Mouse (Mus musculus) forebrain, embryonic 15.5 days (tissue): ENCODE results near the gene Lsamp. TPM values are rescaled to one million over a fixed set of nuclear protein-coding genes. Genes with fewer than 3 reads are reported as not detected.
A peak's percentile ranks its signal among the peaks of the same experiment; 100 is the strongest.

Source experiments
- ATAC-seq: fragments of 200-750 bp; cut with Nextera tagmentation; replicated peaks from 2 replicates; pipeline ENCODE4 v1.8.0; 2017; ENCODE audit warnings: mild to moderate bottlenecking, moderate TSS enrichment, moderate library complexity
- H3K27ac ChIP-seq: fragments of 300-500 bp; sonication (generic); replicated peaks from 2 replicates; pipeline ENCODE4 v1.5.1; 2015; ENCODE audit warnings: mild to moderate bottlenecking, inconsistent platforms
- H3K27me3 ChIP-seq: fragments of 300-500 bp; sonication (generic); 2 replicates; pipeline ENCODE4 v1.6.1; 2015; ENCODE audit warnings: inconsistent platforms
- H3K36me3 ChIP-seq: fragments of 300-500 bp; sonication (generic); 2 replicates; pipeline ENCODE4 v1.6.1; 2015; ENCODE audit warnings: mild to moderate bottlenecking, inconsistent platforms
- H3K4me1 ChIP-seq: fragments of 300-500 bp; sonication (generic); 2 replicates; pipeline ENCODE4 v1.6.1; 2015; ENCODE audit warnings: inconsistent platforms
- H3K4me2 ChIP-seq: fragments of 300-500 bp; sonication (generic); replicated peaks from 2 replicates; pipeline ENCODE4 v1.6.1; 2015; ENCODE audit warnings: mild to moderate bottlenecking, inconsistent platforms
- H3K4me3 ChIP-seq: fragments of 300-500 bp; sonication (generic); 2 replicates; pipeline ENCODE4 v1.5.1; 2015; ENCODE audit warnings: mild to moderate bottlenecking, inconsistent platforms
- H3K9ac ChIP-seq: fragments of 300-500 bp; sonication (generic); replicated peaks from 2 replicates; pipeline ENCODE4 v1.6.1; 2015; ENCODE audit warnings: mild to moderate bottlenecking, inconsistent platforms
- H3K9me3 ChIP-seq: fragments of 300-500 bp; sonication (generic); 2 replicates; pipeline ENCODE4 v1.6.1; 2016; ENCODE audit warnings: inconsistent platforms
- WGBS: fragments of 180-500 bp; shearing (Covaris S2); methylation state at CpG from one replicate; pipeline ENCODE4 v1.1.7; 2015; ENCODE audit warnings: mixed read lengths; 5-methylcytosine and 5-hydroxymethylcytosine counted together
- polyA plus RNA-seq: library from polyadenylated mRNA; unstranded; fragments of >200 nt; fragmentation: Nextera tagmentation; extraction: Ambion mirVana; gene quantifications from 2 replicates; pipeline ENCODE4 v1.2.1, GENCODE M21; 2015

The Lsamp gene
- polyA plus RNA-seq, 1 experiment from 2014 or later = 61.0 TPM

- WGBS = 26% methylated on average over 3 of the region's 3 CpGs
- peaks cover 16% of the 10 kb centered on the region for H3K4me1 ChIP-seq
- no peak overlapping the region for H3K9ac ChIP-seq
- peak overlapping the region; percentile 20; the same call in 1 of the 2 replicates for H3K27ac ChIP-seq
- H3K27me3 ChIP-seq = no peaks in the 10 kb centered on the region
- no peak overlapping the region for H3K4me2 ChIP-seq
- no peak overlapping the region for H3K4me3 ChIP-seq
- H3K36me3 ChIP-seq = no peaks in the 10 kb centered on the region
- H3K9me3 ChIP-seq = no peaks in the 10 kb centered on the region
- 0 out of 2 replicates have a peak, but pooled peaks have one; percentile 53 for ATAC-seq
These were observed 1567.0 kb downstream of the Lsamp start for GRCm38 (mm10) chr16:41551164-41551563.

GRCm38 (mm10) chr16:41551851-41552262 is 1567.7 kb downstream of the Lsamp start:
- 2% methylated on average over 3 of the region's 3 CpGs for WGBS
- peaks cover 16% of the 10 kb centered on the region for H3K4me1 ChIP-seq
- no peak overlapping the region for H3K4me3 ChIP-seq
- no peak overlapping the region for H3K9ac ChIP-seq
- no peaks in the 10 kb centered on the region for H3K27me3 ChIP-seq
- peak; percentile 94 for ATAC-seq
- H3K9me3 ChIP-seq = no peaks in the 10 kb centered on the region
- no peak overlapping the region for H3K4me2 ChIP-seq
- no peaks in the 10 kb centered on the region for H3K36me3 ChIP-seq
- H3K27ac ChIP-seq = peak overlapping the region; percentile 20; the same call in 1 of the 2 replicates

GRCm38 (mm10) chr16:41557104-41557503 is 1572.9 kb downstream of the Lsamp start:
- Histone ChIP-seq H3K4me2 (no peak overlapping the region), H3K27ac (no peak overlapping the region), H3K9me3 (no peaks in the 10 kb centered on the region), H3K27me3 (no peaks in the 10 kb centered on the region), H3K36me3 (no peaks in the 10 kb centered on the region), H3K4me1 (peaks cover 5% of the 10 kb centered on the region), H3K4me3 (no peak overlapping the region), H3K9ac (no peak overlapping the region)
- ATAC-seq = no peak

GRCm38 (mm10) chr16:41565233-41565632 is 1581.1 kb downstream of the Lsamp start:
- no peak overlapping the region for H3K4me3 ChIP-seq
- 55% methylated on average over 2 of the region's 2 CpGs for WGBS
- no peak overlapping the region for H3K9ac ChIP-seq
- peaks cover 4% of the 10 kb centered on the region; the same call in 1 of the 2 replicates for H3K4me1 ChIP-seq
- ATAC-seq = no peak
- H3K27ac ChIP-seq = no peak overlapping the region
- H3K36me3 ChIP-seq = no peaks in the 10 kb centered on the region
- H3K4me2 ChIP-seq = no peak overlapping the region
- no peaks in the 10 kb centered on the region for H3K9me3 ChIP-seq
- no peaks in the 10 kb centered on the region for H3K27me3 ChIP-seq

- no peaks in the 10 kb centered on the region for H3K9me3 ChIP-seq
- H3K9ac ChIP-seq = no peak overlapping the region
- H3K4me1 ChIP-seq = peaks cover 11% of the 10 kb centered on the region
- H3K4me2 ChIP-seq = no peak overlapping the region
- 43% methylated on average over 5 of the region's 5 CpGs for WGBS
- H3K27ac ChIP-seq = peak overlapping the region; percentile 33; the same call in 1 of the 2 replicates
- H3K4me3 ChIP-seq = no peak overlapping the region
- H3K27me3 ChIP-seq = no peaks in the 10 kb centered on the region
- peak; percentile 41; the same call in 1 of the 2 replicates for ATAC-seq
- no peaks in the 10 kb centered on the region for H3K36me3 ChIP-seq
These were observed 1604.6 kb downstream of the Lsamp start for GRCm38 (mm10) chr16:41588675-41589301.

- no peak overlapping the region for H3K9ac ChIP-seq
- no peaks in the 10 kb centered on the region for H3K27me3 ChIP-seq
- no peak overlapping the region for H3K27ac ChIP-seq
- H3K9me3 ChIP-seq = no peaks in the 10 kb centered on the region
- H3K36me3 ChIP-seq = no peaks in the 10 kb centered on the region
- H3K4me3 ChIP-seq = no peak overlapping the region
- 61% methylated on average over 1 of the region's 1 CpGs for WGBS
- H3K4me2 ChIP-seq = no peak overlapping the region
- no peak for ATAC-seq
- no peaks in the 10 kb centered on the region for H3K4me1 ChIP-seq
These were observed 1628.1 kb downstream of the Lsamp start for GRCm38 (mm10) chr16:41612229-41612628.

GRCm38 (mm10) chr16:41623871-41624270 is 1639.7 kb downstream of the Lsamp start:
- no peak overlapping the region for H3K27ac ChIP-seq
- 70% methylated on average over 1 of the region's 1 CpGs for WGBS
- ATAC-seq = no peak
- no peak overlapping the region for H3K9ac ChIP-seq
- no peaks in the 10 kb centered on the region for H3K36me3 ChIP-seq
- H3K4me3 ChIP-seq = no peak overlapping the region
- H3K4me1 ChIP-seq = no peaks in the 10 kb centered on the region
- H3K4me2 ChIP-seq = no peak overlapping the region
- H3K27me3 ChIP-seq = no peaks in the 10 kb centered on the region
- no peaks in the 10 kb centered on the region for H3K9me3 ChIP-seq

GRCm38 (mm10) chr16:41633898-41634297 is 1649.7 kb downstream of the Lsamp start:
- Histone ChIP-seq H3K4me1 (peaks cover 5% of the 10 kb centered on the region; the same call in 1 of the 2 replicates), H3K9ac (no peak overlapping the region), H3K27ac (no peak overlapping the region), H3K4me3 (no peak overlapping the region), H3K9me3 (no peaks in the 10 kb centered on the region), H3K4me2 (no peak overlapping the region), H3K36me3 (no peaks in the 10 kb centered on the region), H3K27me3 (no peaks in the 10 kb centered on the region)
- no peak for ATAC-seq
- WGBS = 13% methylated on average over 2 of the region's 2 CpGs

GRCm38 (mm10) chr16:41640876-41641275 is 1656.7 kb downstream of the Lsamp start:
- H3K4me2 ChIP-seq = no peak overlapping the region
- 53% methylated on average over 2 of the region's 2 CpGs for WGBS

GRCm38 (mm10) chr16:41653261-41653660 is 1669.1 kb downstream of the Lsamp start:
- 97% methylated on average over 2 of the region's 2 CpGs for WGBS

More at GRCm38 (mm10) chr16:41640876-41641275, 1656.7 kb downstream of the Lsamp start:
- H3K9ac ChIP-seq = no peak overlapping the region
- H3K27me3 ChIP-seq = no peaks in the 10 kb centered on the region
- no peaks in the 10 kb centered on the region for H3K4me1 ChIP-seq
- no peak overlapping the region for H3K27ac ChIP-seq
- no peaks in the 10 kb centered on the region for H3K9me3 ChIP-seq
- ATAC-seq = no peak
- no peak overlapping the region for H3K4me3 ChIP-seq
- H3K36me3 ChIP-seq = no peaks in the 10 kb centered on the region

GRCm38 (mm10) chr16:41674316-41675038 is 1690.3 kb downstream of the Lsamp start:
- Histone ChIP-seq H3K27ac (no peak overlapping the region), H3K9ac (no peak overlapping the region), H3K9me3 (no peaks in the 10 kb centered on the region), H3K27me3 (no peaks in the 10 kb centered on the region), H3K36me3 (no peaks in the 10 kb centered on the region), H3K4me3 (no peak overlapping the region), H3K4me1 (no peaks in the 10 kb centered on the region), H3K4me2 (no peak overlapping the region)
- WGBS = 72% methylated on average over 2 of the region's 2 CpGs
- ATAC-seq = no peak

More at GRCm38 (mm10) chr16:41653261-41653660, 1669.1 kb downstream of the Lsamp start:
- no peaks in the 10 kb centered on the region for H3K4me1 ChIP-seq
- H3K9me3 ChIP-seq = no peaks in the 10 kb centered on the region
- H3K4me3 ChIP-seq = no peak overlapping the region
- H3K4me2 ChIP-seq = no peak overlapping the region
- no peaks in the 10 kb centered on the region for H3K36me3 ChIP-seq
- H3K27me3 ChIP-seq = no peaks in the 10 kb centered on the region
- ATAC-seq = no peak
- H3K9ac ChIP-seq = no peak overlapping the region
- no peak overlapping the region for H3K27ac ChIP-seq

- Histone ChIP-seq H3K27ac (no peak overlapping the region), H3K4me1 (no peaks in the 10 kb centered on the region), H3K9me3 (no peaks in the 10 kb centered on the region), H3K9ac (no peak overlapping the region), H3K4me3 (no peak overlapping the region), H3K4me2 (no peak overlapping the region), H3K27me3 (no peaks in the 10 kb centered on the region), H3K36me3 (no peaks in the 10 kb centered on the region)
- no peak for ATAC-seq
- WGBS = 83% methylated on average over 3 of the region's 3 CpGs
These were observed 1691.6 kb downstream of the Lsamp start for GRCm38 (mm10) chr16:41675774-41676173.
